Mouse (Mus musculus) kidney, adult 2 months (tissue): ENCODE measurements around the gene Krtap17-1. TPM values are rescaled to one million over a fixed set of nuclear protein-coding genes. Genes with fewer than 3 reads are reported as not detected.

Experiments
- DNase-seq: peaks from one replicate; pipeline ENCODE4 v3.0.0; 2021
- H3K27ac ChIP-seq: fragments of 200-500 bp; 2 replicates; pipeline ENCODE4 v1.5.1; 2012; ENCODE audit warnings: low read depth, low read length, control low read depth, inconsistent platforms; ENCODE audit not compliant: insufficient read depth
- H3K27me3 ChIP-seq: fragments of 200-500 bp; replicated peaks from 2 replicates; pipeline ENCODE4 v1.6.1; 2012; ENCODE audit warnings: mild to moderate bottlenecking, moderate library complexity, low read length, inconsistent platforms; ENCODE audit not compliant: control insufficient read depth, insufficient read depth
- H3K36me3 ChIP-seq: fragments of 200-500 bp; 2 replicates; pipeline ENCODE4 v1.6.1; 2012; ENCODE audit warnings: mild to moderate bottlenecking, moderate library complexity, low read length, inconsistent platforms; ENCODE audit not compliant: control insufficient read depth, insufficient read depth
- H3K4me1 ChIP-seq: fragments of 200-500 bp; 2 replicates; pipeline ENCODE4 v1.6.1; 2011; ENCODE audit warnings: low read length; ENCODE audit not compliant: control insufficient read depth, insufficient read depth
- H3K4me3 ChIP-seq: fragments of 200-500 bp; 2 replicates; pipeline ENCODE4 v1.5.1; 2011; ENCODE audit warnings: mild to moderate bottlenecking, low read depth, low read length, control low read depth; ENCODE audit not compliant: insufficient read depth
- CTCF ChIP-seq: fragments of 200-500 bp; conservative IDR thresholded peaks from 2 replicates; pipeline ENCODE4 v1.5.1; 2011; ENCODE audit warnings: low read depth, mild to moderate bottlenecking, control low read depth, low read length, moderate library complexity, mixed read lengths; ENCODE audit not compliant: insufficient read depth, insufficient read length
- POLR2A ChIP-seq: fragments of 200-500 bp; IDR thresholded peaks from one replicate; pipeline ENCODE4 v1.6.1; 2011; ENCODE audit warnings: low read depth, low read length, control low read depth
- WGBS: fragments of 180-500 bp; shearing (Covaris S2); methylation state at CpG from one replicate; pipeline ENCODE4 v1.1.7; 2018; 5-methylcytosine and 5-hydroxymethylcytosine counted together
- polyA plus RNA-seq: library from polyadenylated mRNA; depleted of rRNA; stranded (reverse); fragments of >200 nt; gene quantifications from 2 replicates; pipeline ENCODE4 v1.2.3, GENCODE M21; 2012; rRNA removed

Gene Krtap17-1
- polyA plus RNA-seq, 1 experiment, result not detected

- no peak overlapping the region for H3K4me3 ChIP-seq
- WGBS, result 45% methylated on average over 2 of the region's 2 CpGs
- no peak overlapping the region for H3K27ac ChIP-seq
- TF ChIP-seq POLR2A, result no peak
- TF ChIP-seq CTCF, result no peak
- no peak for DNase-seq
- no peaks in the 10 kb centered on the region for H3K4me1 ChIP-seq
- no peaks in the 10 kb centered on the region for H3K36me3 ChIP-seq
- H3K27me3 ChIP-seq, result no peaks in the 10 kb centered on the region; the same call in 1 of the 2 replicates
Measured at GRCm38 (mm10) chr11:99965961-99966360, 27.8 kb downstream of the Krtap17-1 start.

GRCm38 (mm10) chr11:99964213-99964612 is 29.6 kb downstream of the Krtap17-1 start:
- Histone ChIP-seq H3K27me3 (no peaks in the 10 kb centered on the region; the same call in 1 of the 2 replicates), H3K27ac (no peak overlapping the region), H3K4me3 (no peak overlapping the region), H3K36me3 (no peaks in the 10 kb centered on the region), H3K4me1 (no peaks in the 10 kb centered on the region)
- 36% methylated on average over 6 of the region's 6 CpGs for WGBS
- TF ChIP-seq POLR2A (no peak), CTCF (0 out of 2 replicates have a peak, but pooled peaks have one; percentile 0)
- no peak for DNase-seq

GRCm38 (mm10) chr11:99948175-99948574 is 45.6 kb downstream of the Krtap17-1 start, which contains the start of gene Krtap9-5:
Gene Krtap9-5, plus strand, starts transcription at chr11:99948475.
- Histone ChIP-seq H3K4me1 (no peaks in the 10 kb centered on the region), H3K4me3 (no peak within 1 kb of the TSS), H3K27me3 (no peaks in the 10 kb centered on the region), H3K27ac (no peak within 1 kb of the TSS), H3K36me3 (no peaks in the 10 kb centered on the region)
- 88% methylated on average over 2 of the region's 2 CpGs for WGBS
- TF ChIP-seq CTCF (no peak), POLR2A (no peak)
- DNase-seq, result no peak

Other genes starting within 250 kb of the Krtap17-1 start
- gene Gm11595, start 221.1 kb downstream of the Krtap17-1 start, polyA plus RNA-seq, result not detected in 2 replicates
- gene Krtap4-8, start 213.3 kb downstream of the Krtap17-1 start, polyA plus RNA-seq, result not detected in 2 replicates
- gene Krtap4-9, start 208.8 kb downstream of the Krtap17-1 start, polyA plus RNA-seq, result not detected in 2 replicates
- not detected in 2 replicates for gene Gm11596, start 200.5 kb downstream of the Krtap17-1 start, polyA plus RNA-seq
- gene Gm11569, start 195.1 kb downstream of the Krtap17-1 start, polyA plus RNA-seq, result not detected in 2 replicates
- not detected in 2 replicates for gene Gm11554, start 189.5 kb downstream of the Krtap17-1 start, polyA plus RNA-seq
- gene Krtap4-13, start 184.1 kb downstream of the Krtap17-1 start, polyA plus RNA-seq, result not detected in 2 replicates
- gene Gm11564, start 178.3 kb downstream of the Krtap17-1 start, polyA plus RNA-seq, result not detected in 2 replicates
- not detected in 2 replicates for gene 2300003K06Rik, start 155.9 kb downstream of the Krtap17-1 start, polyA plus RNA-seq
- gene Krtap4-16, start 142.4 kb downstream of the Krtap17-1 start, polyA plus RNA-seq, result not detected in 2 replicates
- not detected in 2 replicates for gene Gm11568, start 136.1 kb downstream of the Krtap17-1 start, polyA plus RNA-seq
- gene Gm11559, start 129.5 kb downstream of the Krtap17-1 start, polyA plus RNA-seq, result not detected in 2 replicates
- gene Krtap9-1, start 120.6 kb downstream of the Krtap17-1 start, polyA plus RNA-seq, result not detected in 2 replicates
- gene Gm11567, start 114.8 kb downstream of the Krtap17-1 start, polyA plus RNA-seq, result not detected in 2 replicates
- not detected in 2 replicates for gene Krtap31-1, start 86.1 kb downstream of the Krtap17-1 start, polyA plus RNA-seq
- gene Gm11565, start 79.2 kb downstream of the Krtap17-1 start, polyA plus RNA-seq, result not detected in 2 replicates
- gene Krtap31-2, start 57.7 kb downstream of the Krtap17-1 start, polyA plus RNA-seq, result not detected in 2 replicates
- gene Krtap9-5, start 45.5 kb downstream of the Krtap17-1 start, polyA plus RNA-seq, result not detected in 2 replicates
- not detected in 2 replicates for gene Krtap29-1, start 14.9 kb downstream of the Krtap17-1 start, polyA plus RNA-seq
- not detected in 2 replicates for gene Krtap16-1, start 7.4 kb downstream of the Krtap17-1 start, polyA plus RNA-seq
- not detected in 2 replicates for gene Krt33a, start 22.2 kb upstream of the Krtap17-1 start, polyA plus RNA-seq
- gene Krt33b, start 35.9 kb upstream of the Krtap17-1 start, polyA plus RNA-seq, result not detected in 2 replicates
- gene Krt34, start 47.6 kb upstream of the Krtap17-1 start, polyA plus RNA-seq, result not detected in 2 replicates
- not detected in 2 replicates for gene Krt31, start 56.6 kb upstream of the Krtap17-1 start, polyA plus RNA-seq
- not detected in 2 replicates for gene Krt32, start 94.2 kb upstream of the Krtap17-1 start, polyA plus RNA-seq
- gene Krt35, start 102.2 kb upstream of the Krtap17-1 start, polyA plus RNA-seq, result not detected in 2 replicates
- gene Krt36, start 111.6 kb upstream of the Krtap17-1 start, polyA plus RNA-seq, result 0.11 TPM in 1 of 2 replicates, not detected in the other
- not detected in 2 replicates for gene Krt13, start 127.6 kb upstream of the Krtap17-1 start, polyA plus RNA-seq
- gene Krt15, start 141.9 kb upstream of the Krtap17-1 start, polyA plus RNA-seq, result 3.1 and 3.9 TPM in 2 replicates
- gene Krt19, start 154.7 kb upstream of the Krtap17-1 start, polyA plus RNA-seq, result 13.0 and 20.1 TPM in 2 replicates
- gene Krt9, start 199.3 kb upstream of the Krtap17-1 start, polyA plus RNA-seq, result not detected in 2 replicates
- 1.3 and 1.4 TPM in 2 replicates for gene Krt14, start 213.6 kb upstream of the Krtap17-1 start, polyA plus RNA-seq